Mouse (Mus musculus): Measurements from ENCODE around the gene Myo18a. TPM values are rescaled to one million over a fixed set of nuclear protein-coding genes. Genes with fewer than 3 reads are reported as not detected.
A peak's percentile ranks its signal among the peaks of the same experiment; 100 is the strongest.

The Myo18a gene
- polyA plus RNA-seq, 1 experiment from 2014 or later: 44.1 TPM

DNA sequence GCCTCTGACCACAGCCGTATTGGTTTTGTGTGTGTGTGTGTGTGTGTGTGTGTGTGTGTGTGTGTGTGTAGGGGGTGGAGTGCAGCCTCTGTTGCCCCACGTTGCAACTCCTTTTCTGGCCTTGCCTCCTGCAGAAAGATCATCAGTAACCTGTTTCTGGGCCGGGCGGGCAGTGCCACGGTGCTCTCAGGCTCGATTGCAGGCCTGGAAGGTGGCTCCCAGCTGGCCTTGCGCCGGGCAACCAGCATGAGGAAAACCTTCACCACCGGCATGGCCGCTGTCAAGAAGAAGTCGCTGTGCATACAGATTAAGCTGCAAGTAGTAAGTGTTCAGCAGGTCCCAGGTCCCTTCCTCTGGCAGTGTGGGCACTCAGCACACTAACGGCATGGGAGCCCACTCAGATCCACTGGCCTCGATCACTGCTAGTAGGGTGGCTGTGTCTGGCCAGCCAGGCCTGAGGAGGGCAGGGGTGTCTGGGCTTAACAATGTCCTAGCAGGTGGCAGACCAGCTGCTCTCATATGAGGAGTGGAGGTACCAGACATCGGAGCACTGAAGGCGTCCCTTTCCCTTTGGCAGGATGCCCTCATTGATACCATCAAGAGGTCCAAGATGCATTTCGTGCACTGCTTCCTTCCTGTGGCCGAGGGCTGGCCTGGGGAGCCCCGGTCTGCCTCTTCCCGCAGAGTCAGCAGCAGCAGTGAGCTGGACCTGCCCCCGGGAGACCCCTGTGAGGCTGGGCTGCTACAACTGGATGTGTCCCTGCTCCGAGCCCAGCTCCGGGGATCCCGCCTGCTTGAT is 66.2 kb downstream of the Myo18a start:
- no peak overlapping the region for H3K4me2 ChIP-seq (ENCODE audit: low read depth, low read length)
- H3K27ac ChIP-seq (replicated peaks; ENCODE audit: low read depth, low read length): no peak overlapping the region
- no peaks in the 10 kb centered on the region for H3K9me3 ChIP-seq (ENCODE audit: control insufficient read depth, low read length)
- ATAC-seq (ENCODE audit: low read depth) (no peak), DNase-seq (ENCODE audit: low spot score) (no peak)
- H3K27me3 ChIP-seq (replicated peaks; ENCODE audit: control insufficient read depth, insufficient read depth, low read length): no peaks in the 10 kb centered on the region
- H3K9ac ChIP-seq (ENCODE audit: low read depth, low read length): no peak overlapping the region
- no peak overlapping the region for H3K4me3 ChIP-seq (ENCODE audit: low read depth, low read length)
- WGBS: 75% methylated on average over 23 of the region's 23 CpGs
- H3K4me1 ChIP-seq (ENCODE audit: control insufficient read depth, insufficient read depth, low read length): no peaks in the 10 kb centered on the region
- peaks cover 50% of the 10 kb centered on the region for H3K36me3 ChIP-seq (ENCODE audit: control insufficient read depth, insufficient read depth, low read length)

DNA sequence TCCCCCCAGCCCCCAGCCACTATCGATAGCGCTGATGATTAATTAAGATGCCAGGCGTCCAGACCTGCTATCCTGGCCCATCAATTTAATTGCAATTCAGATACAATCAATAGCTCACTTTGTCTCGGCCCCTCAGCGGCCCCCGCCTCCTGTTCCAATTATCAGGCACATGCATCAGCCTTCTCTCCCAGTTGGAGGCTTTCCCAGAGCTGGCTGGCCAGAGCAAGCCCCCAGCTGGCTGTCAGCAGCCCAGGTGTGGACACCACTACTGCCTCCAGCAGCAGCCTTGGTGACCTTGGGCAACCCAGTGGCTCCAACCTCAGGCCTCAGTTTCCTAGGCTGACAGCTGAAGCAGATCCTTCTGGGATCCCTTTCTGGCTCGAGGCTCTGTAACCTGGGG is 67.8 kb downstream of the Myo18a start:
- H3K9me3 ChIP-seq (ENCODE audit: control insufficient read depth, low read length): no peaks in the 10 kb centered on the region
- H3K27me3 ChIP-seq (replicated peaks; ENCODE audit: control insufficient read depth, insufficient read depth, low read length): no peaks in the 10 kb centered on the region
- DNase-seq (ENCODE audit: low spot score) (no peak), ATAC-seq (ENCODE audit: low read depth) (no peak)
- H3K9ac ChIP-seq (ENCODE audit: low read depth, low read length): no peak overlapping the region
- peaks cover 55% of the 10 kb centered on the region for H3K36me3 ChIP-seq (ENCODE audit: control insufficient read depth, insufficient read depth, low read length)
- WGBS: 51% methylated on average over 7 of the region's 7 CpGs
- no peaks in the 10 kb centered on the region for H3K4me1 ChIP-seq (ENCODE audit: control insufficient read depth, insufficient read depth, low read length)
- no peak overlapping the region for H3K27ac ChIP-seq (replicated peaks; ENCODE audit: low read depth, low read length)
- no peak overlapping the region for H3K4me2 ChIP-seq (ENCODE audit: low read depth, low read length)
- no peak overlapping the region for H3K4me3 ChIP-seq (ENCODE audit: low read depth, low read length)

DNA sequence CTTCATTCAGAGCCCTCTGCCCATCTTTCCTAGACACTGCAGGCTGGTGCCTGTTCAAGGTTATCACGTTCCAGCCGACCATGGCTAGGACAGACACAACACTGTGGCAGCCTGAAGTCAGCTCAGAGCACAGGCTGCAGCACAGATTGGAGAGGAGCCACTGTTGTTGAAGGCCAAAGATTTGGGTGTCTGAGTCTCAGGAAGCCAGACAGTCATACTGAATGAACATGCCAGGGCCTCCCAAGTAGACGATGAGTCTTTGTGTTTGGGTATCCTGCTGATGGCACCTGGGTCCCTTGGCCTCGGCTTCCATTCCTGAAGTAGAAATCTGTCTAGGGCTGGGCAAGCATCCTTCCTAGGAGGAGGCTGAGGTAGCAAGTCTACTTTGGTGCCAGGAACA is 69.5 kb downstream of the Myo18a start:
- Histone ChIP-seq H3K27me3 (replicated peaks; ENCODE audit: control insufficient read depth, insufficient read depth, low read length) (no peaks in the 10 kb centered on the region), H3K36me3 (ENCODE audit: control insufficient read depth, insufficient read depth, low read length) (peaks cover 55% of the 10 kb centered on the region)

DNA sequence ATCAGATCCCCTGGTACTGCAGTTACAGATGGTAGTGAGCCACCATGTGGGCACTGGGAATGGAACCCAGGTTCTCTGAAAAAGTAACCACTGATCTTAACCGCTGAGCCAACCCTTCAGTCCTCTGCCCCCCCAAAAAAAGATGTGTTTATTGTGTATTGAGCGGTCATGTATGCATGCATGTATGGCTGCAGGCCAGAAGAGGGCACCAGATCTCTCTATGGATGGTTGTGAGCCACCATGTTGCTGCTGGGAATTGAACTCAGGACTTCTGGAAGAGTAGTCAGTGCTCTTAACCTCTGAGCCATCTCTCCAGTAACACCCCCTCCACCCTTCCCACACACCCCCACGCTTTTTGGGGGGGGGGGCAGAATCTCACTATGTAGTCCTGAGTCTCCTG is 72.1 kb downstream of the Myo18a start:
- H3K9me3 ChIP-seq (ENCODE audit: control insufficient read depth, low read length): no peaks in the 10 kb centered on the region
- H3K4me1 ChIP-seq (ENCODE audit: control insufficient read depth, insufficient read depth, low read length): no peaks in the 10 kb centered on the region
- H3K27me3 ChIP-seq (replicated peaks; ENCODE audit: control insufficient read depth, insufficient read depth, low read length): no peaks in the 10 kb centered on the region
- H3K4me2 ChIP-seq (ENCODE audit: low read depth, low read length): no peak overlapping the region
- WGBS: 93% methylated on average over 3 of the region's 3 CpGs
- no peak overlapping the region for H3K4me3 ChIP-seq (ENCODE audit: low read depth, low read length)
- ATAC-seq (ENCODE audit: low read depth) (no peak), DNase-seq (ENCODE audit: low spot score) (no peak)
- H3K36me3 ChIP-seq (ENCODE audit: control insufficient read depth, insufficient read depth, low read length): peaks cover 39% of the 10 kb centered on the region
- no peak overlapping the region for H3K27ac ChIP-seq (replicated peaks; ENCODE audit: low read depth, low read length)
- H3K9ac ChIP-seq (ENCODE audit: low read depth, low read length): no peak overlapping the region

More for the DNA sequence above, 69.5 kb downstream of the Myo18a start:
- no peaks in the 10 kb centered on the region for H3K4me1 ChIP-seq (ENCODE audit: control insufficient read depth, insufficient read depth, low read length)
- no peak overlapping the region for H3K27ac ChIP-seq (replicated peaks; ENCODE audit: low read depth, low read length)
- H3K9me3 ChIP-seq (ENCODE audit: control insufficient read depth, low read length): no peaks in the 10 kb centered on the region
- DNase-seq (ENCODE audit: low spot score) (no peak), ATAC-seq (ENCODE audit: low read depth) (no peak)
- H3K4me2 ChIP-seq (ENCODE audit: low read depth, low read length): no peak overlapping the region
- no peak overlapping the region for H3K9ac ChIP-seq (ENCODE audit: low read depth, low read length)
- 94% methylated on average over 4 of the region's 4 CpGs for WGBS
- no peak overlapping the region for H3K4me3 ChIP-seq (ENCODE audit: low read depth, low read length)

GRCm38 (mm10) chr11:77836290-77836689 is 73.2 kb downstream of the Myo18a start:
- Histone ChIP-seq H3K4me2 (ENCODE audit: low read depth, low read length) (no peak overlapping the region), H3K27ac (replicated peaks; ENCODE audit: low read depth, low read length) (no peak overlapping the region; the same call in 1 of the 2 replicates), H3K4me3 (ENCODE audit: low read depth, low read length) (no peak overlapping the region), H3K27me3 (replicated peaks; ENCODE audit: control insufficient read depth, insufficient read depth, low read length) (no peaks in the 10 kb centered on the region), H3K36me3 (ENCODE audit: control insufficient read depth, insufficient read depth, low read length) (peaks cover 45% of the 10 kb centered on the region), H3K9ac (ENCODE audit: low read depth, low read length) (no peak overlapping the region), H3K4me1 (ENCODE audit: control insufficient read depth, insufficient read depth, low read length) (no peaks in the 10 kb centered on the region), H3K9me3 (ENCODE audit: control insufficient read depth, low read length) (no peaks in the 10 kb centered on the region)
- WGBS: 70% methylated on average over 5 of the region's 5 CpGs
- ATAC-seq (ENCODE audit: low read depth) (no peak), DNase-seq (ENCODE audit: low spot score) (no peak)

GRCm38 (mm10) chr11:77836751-77837150 is 73.7 kb downstream of the Myo18a start:
- peaks cover 48% of the 10 kb centered on the region for H3K36me3 ChIP-seq (ENCODE audit: control insufficient read depth, insufficient read depth, low read length)
- H3K9me3 ChIP-seq (ENCODE audit: control insufficient read depth, low read length): no peaks in the 10 kb centered on the region
- ATAC-seq (ENCODE audit: low read depth): no peak
- 56% methylated on average over 4 of the region's 4 CpGs for WGBS
- no peaks in the 10 kb centered on the region for H3K4me1 ChIP-seq (ENCODE audit: control insufficient read depth, insufficient read depth, low read length)
- H3K4me2 ChIP-seq (ENCODE audit: low read depth, low read length): no peak overlapping the region
- H3K27ac ChIP-seq (replicated peaks; ENCODE audit: low read depth, low read length): no peak overlapping the region
- no peak overlapping the region for H3K4me3 ChIP-seq (ENCODE audit: low read depth, low read length)
- H3K9ac ChIP-seq (ENCODE audit: low read depth, low read length): no peak overlapping the region
- no peak for DNase-seq (ENCODE audit: low spot score)
- no peaks in the 10 kb centered on the region for H3K27me3 ChIP-seq (replicated peaks; ENCODE audit: control insufficient read depth, insufficient read depth, low read length)

DNA sequence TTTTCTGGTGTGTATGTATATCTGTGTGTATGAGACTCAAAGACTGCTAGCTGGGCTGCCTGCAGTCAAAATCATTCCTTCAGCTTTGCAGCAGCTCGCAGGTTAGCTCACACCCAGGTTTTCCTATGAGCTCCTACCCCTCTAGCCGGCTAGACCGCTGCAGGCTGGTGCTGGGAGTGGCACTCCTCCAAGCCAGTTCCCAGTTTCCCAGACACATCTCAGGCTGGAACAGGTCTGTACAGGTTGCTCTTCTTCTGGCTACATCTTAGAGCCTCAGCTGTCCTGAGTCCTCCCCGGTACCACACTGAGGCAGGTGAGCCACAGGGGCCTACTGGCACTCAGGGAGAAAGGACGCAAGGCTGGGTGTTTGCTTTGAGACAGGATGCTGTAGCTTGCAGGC is 74.8 kb downstream of the Myo18a start:
- DNase-seq (ENCODE audit: low spot score): peak; percentile 64
- H3K4me3 ChIP-seq (ENCODE audit: low read depth, low read length): no peak overlapping the region
- H3K36me3 ChIP-seq (ENCODE audit: control insufficient read depth, insufficient read depth, low read length): peaks cover 51% of the 10 kb centered on the region
- H3K9ac ChIP-seq (ENCODE audit: low read depth, low read length): no peak overlapping the region
- no peak overlapping the region for H3K4me2 ChIP-seq (ENCODE audit: low read depth, low read length)
- no peaks in the 10 kb centered on the region for H3K4me1 ChIP-seq (ENCODE audit: control insufficient read depth, insufficient read depth, low read length)
- 80% methylated on average over 5 of the region's 5 CpGs for WGBS
- H3K27me3 ChIP-seq (replicated peaks; ENCODE audit: control insufficient read depth, insufficient read depth, low read length): no peaks in the 10 kb centered on the region
- peak; percentile 59 for ATAC-seq (ENCODE audit: low read depth)
- H3K9me3 ChIP-seq (ENCODE audit: control insufficient read depth, low read length): no peaks in the 10 kb centered on the region
- no peak overlapping the region; the same call in 1 of the 2 replicates for H3K27ac ChIP-seq (replicated peaks; ENCODE audit: low read depth, low read length)

DNA sequence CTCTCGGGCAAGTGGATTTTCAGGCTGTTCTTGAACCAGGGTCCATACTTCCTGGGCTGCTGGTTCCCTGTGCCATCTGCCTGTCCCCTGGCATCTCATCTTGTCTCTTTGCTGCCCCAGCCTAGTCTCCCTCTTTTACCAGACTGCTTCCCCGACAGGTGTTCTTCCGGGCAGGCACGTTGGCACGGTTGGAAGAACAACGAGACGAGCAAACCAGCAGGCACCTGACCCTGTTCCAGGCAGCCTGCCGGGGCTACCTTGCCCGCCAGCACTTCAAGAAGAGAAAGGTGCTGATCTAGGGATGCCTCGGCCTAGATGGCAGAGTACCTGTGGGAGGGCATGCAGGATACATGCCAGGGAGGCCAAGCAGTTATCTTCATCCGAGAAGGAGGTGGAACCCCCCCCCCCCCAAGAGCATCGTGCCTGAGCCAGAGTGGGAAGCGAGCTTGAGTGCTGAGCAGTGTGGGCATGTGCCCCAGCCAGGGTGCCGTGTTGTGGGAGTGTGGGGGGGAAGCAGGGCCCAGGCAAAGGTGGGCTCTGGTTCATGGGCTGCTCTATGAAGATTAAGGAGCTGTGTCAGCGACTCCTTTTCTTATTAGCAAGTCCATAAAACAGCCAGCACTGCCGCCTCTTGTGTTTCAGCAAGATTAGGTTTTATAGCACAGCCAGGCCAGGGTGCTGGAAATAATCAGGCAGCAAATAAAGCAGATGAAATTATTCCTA is 77.6 kb downstream of the Myo18a start:
- Histone ChIP-seq H3K27me3 (replicated peaks; ENCODE audit: control insufficient read depth, insufficient read depth, low read length) (no peaks in the 10 kb centered on the region), H3K4me1 (ENCODE audit: control insufficient read depth, insufficient read depth, low read length) (no peaks in the 10 kb centered on the region), H3K9ac (ENCODE audit: low read depth, low read length) (no peak overlapping the region), H3K4me2 (ENCODE audit: low read depth, low read length) (no peak overlapping the region), H3K9me3 (ENCODE audit: control insufficient read depth, low read length) (no peaks in the 10 kb centered on the region), H3K4me3 (ENCODE audit: low read depth, low read length) (no peak overlapping the region), H3K36me3 (ENCODE audit: control insufficient read depth, insufficient read depth, low read length) (peaks cover 55% of the 10 kb centered on the region), H3K27ac (replicated peaks; ENCODE audit: low read depth, low read length) (no peak overlapping the region)
- ATAC-seq (ENCODE audit: low read depth) (no peak), DNase-seq (ENCODE audit: low spot score) (no peak)
- 81% methylated on average over 16 of the region's 16 CpGs for WGBS
